Mouse (Mus musculus) cerebellum, postnatal 36 days (tissue): ENCODE results near the gene Irf2bp1.

ENCODE experiments used
- DNase-seq, 2 experiments: peaks; one replicate each; pipeline ENCODE4 v3.0.0; 2021 to 2022; ENCODE audit warnings: mixed read lengths in 2 of 2

Irf2bp1 gene

DNA sequence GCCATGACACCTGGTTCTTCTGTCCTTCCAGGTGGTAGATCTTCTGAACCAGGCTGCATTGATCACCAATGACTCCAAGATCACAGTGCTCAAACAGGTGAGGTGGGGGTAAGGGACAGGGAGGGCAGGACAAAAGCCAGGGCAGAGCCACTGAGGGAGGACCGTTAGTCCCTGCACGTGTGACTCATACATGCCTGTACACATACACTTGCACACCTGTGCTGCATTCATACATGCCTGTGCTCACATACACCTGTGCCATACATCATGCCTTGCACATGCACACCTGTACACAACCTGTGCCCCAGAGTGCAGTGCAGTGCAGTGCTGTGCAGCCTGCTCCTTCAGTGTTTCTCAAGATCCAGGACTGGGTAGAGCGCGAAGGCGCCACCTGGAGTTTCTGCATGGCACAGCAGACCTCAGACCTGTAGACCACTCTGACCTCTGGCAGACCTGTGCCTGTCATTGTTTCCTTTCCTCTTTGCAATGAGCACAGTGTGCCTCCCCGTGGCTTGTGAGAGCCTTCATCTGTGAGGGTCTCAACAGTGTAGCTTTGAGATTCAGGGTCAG, 25.3 kb downstream of the Irf2bp1 start:
- peak; percentile 57 for DNase-seq

DNA sequence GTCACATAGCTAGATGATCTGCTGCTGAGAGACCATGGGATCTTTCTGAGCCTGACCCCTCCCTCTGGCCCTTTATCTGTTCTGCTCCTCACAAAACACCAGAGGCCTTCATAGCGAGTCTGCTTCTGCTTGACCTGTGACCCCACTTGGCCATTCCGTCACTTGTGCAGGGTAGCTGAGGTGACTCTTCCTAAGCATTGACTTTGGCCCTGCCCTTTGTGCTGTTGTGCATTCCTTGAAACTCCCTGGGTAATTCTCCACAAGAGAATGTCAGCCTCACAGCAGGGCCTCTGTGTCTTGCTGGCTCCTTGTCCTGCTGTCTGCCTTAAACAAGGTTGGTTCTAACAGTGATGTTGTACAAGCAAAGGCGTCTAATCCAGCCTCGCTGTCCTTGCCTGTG, 27.8 kb downstream of the Irf2bp1 start:
- no peak for DNase-seq

DNA sequence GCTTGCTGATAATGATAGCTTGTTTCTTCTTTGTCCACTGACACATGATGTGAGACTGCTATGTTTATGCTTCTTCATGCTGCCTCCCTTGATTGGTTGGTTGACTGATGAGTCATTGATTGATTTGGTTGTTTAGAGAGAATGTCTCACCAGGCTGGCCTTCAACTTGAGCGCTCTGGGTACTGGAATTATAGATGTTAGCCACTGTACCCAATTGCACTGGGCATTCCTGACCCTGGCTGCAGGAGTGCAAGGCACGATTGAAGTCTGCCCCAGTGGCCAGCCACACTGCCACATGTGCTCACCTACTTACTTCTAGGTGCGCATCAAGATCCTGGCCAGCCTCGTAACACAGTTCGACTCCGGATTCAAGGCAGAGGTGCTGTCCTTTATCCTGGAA, 40.8 kb downstream of the Irf2bp1 start:
- no peak for DNase-seq

DNA sequence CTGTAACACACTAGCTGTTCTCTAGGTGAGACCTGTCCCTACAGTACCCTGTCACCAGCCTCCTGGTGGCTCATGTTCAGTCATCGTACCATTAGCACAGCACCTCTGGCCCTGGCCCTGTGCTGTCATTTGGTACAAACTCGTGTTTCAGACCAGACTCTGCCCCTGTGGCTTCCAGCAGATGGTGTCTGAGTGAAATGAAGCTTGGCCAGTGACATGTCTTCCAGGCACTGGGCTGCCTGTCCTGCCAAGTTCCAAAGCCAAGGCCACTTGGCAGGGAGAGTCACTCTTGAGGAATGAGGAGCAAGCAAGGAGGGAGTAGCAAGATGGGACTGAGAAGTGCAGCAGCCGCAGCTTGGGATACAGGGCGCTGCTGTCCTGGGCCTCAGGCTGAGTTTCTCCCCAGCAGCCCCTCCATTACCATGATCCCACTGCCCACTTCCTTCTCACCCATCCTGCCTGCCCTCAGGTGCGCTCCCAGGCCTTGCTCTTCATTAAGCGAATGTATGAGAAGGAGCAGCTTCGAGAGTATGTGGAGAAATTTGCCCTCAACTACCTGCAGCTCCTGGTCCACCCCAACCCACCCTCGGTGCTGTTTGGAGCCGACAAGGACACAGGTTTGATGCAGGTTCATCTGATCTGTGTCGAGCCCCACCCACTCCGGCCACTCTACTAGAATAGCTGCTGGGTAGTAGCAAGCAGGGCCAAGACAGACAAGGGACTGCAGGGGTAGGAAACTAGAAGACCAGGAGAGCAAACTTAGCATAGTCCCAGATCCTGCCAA, 42.6 kb downstream of the Irf2bp1 start:
- DNase-seq = peak; percentile 75 to 77

GRCm38 (mm10) chr7:19048006-19048527, 44.2 kb downstream of the Irf2bp1 start:
- DNase-seq = no peak

- no peak for DNase-seq
Observed at GRCm38 (mm10) chr7:19049252-19049651, 45.4 kb downstream of the Irf2bp1 start.

DNA sequence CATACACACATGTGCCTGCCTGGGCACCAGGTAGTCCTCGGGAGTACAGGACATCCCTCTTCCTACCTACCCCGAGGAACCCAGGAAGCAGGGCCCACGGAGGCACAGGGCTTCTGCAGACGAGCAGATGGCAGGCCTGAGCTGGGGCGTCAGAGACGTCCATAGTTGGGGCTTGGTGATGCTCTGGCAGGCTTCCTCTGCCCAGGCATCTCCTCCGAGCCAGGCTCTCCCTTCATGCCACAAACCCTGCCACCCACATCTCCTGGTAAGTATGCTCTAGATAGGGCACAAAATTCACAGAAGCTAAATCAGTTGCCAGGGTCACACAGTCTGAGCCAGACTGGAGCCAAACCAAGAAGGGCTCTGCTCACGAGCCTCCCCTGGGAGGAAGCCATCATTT, 46.3 kb downstream of the Irf2bp1 start:
- DNase-seq = no peak

GRCm38 (mm10) chr7:19051161-19051560, 47.3 kb downstream of the Irf2bp1 start:
- no peak for DNase-seq

DNA sequence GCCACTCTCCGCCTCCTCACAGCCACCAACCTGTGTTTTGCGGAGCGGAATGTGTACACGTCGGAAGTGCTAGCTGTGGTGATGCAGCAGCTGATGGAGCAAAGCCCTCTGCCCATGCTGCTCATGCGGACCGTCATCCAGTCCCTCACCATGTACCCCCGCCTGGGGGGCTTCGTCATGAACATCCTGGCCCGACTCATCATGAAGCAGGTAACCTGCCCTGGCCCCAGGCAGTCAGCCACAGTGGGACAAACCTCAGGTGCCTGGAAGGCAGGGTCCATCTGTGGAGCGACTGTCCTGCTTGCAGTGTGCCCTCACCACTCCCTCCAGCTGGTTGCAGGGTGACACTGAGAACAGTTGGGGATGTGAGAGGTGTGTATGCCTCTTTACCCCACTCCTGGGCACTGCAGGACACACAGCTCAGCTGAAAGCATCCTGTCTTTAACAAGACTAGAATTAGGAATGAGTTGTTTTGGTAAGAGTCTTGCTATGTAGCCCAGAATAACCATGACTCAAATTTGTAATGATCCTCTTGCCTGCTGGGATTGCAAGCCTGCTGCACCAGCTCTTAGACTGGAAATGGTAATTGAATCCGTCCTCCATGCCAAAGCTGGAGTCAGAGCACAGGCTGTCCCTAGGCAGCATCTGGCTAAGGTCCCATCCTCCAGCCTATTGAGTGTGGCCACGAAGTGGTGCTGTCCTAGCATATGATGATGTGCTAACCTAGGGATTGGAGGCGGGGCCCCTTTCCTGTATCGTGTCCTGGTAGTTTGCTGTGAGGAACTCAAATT, 48.7 kb downstream of the Irf2bp1 start:
- DNase-seq = no peak

DNA sequence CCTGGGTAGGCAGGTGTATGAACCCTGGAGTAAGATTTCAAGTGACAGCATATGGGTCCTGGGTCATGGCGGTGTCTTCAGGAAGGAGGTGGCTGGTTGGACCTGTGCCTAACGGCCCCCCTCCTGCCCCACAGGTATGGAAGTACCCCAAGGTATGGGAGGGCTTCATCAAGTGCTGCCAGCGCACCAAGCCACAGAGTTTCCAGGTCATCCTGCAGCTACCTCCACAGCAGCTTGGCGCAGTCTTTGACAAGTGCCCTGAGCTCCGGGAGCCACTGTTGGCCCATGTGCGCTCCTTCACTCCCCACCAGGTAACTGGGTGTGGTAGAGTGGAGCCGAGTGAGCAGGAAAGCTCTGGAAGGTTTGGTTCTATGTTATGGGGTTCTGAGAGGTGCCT, 49.3 kb downstream of the Irf2bp1 start:
- no peak for DNase-seq

GRCm38 (mm10) chr7:19054047-19054776, 50.4 kb downstream of the Irf2bp1 start, which contains the start of gene Rsph6a:
Gene Rsph6a, plus strand, starts transcription at chr7:19054690.
- peak; percentile 29 to 50 for DNase-seq

DNA sequence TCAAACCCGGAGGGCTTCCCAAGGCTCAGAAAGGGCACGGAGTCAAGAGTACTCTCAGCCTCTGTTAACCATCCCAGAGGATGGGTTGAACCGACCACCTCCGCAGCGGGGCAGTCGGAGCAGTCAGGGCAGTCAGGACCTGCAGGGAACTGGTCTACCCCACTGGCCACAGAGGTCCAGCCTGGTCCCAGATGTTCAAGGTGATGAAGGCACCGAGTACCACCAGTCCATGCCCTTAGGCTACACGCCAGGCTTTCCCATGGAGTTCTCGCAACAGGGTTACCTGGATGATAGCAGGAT, 50.9 kb downstream of the Irf2bp1 start:
- DNase-seq = no peak

DNA sequence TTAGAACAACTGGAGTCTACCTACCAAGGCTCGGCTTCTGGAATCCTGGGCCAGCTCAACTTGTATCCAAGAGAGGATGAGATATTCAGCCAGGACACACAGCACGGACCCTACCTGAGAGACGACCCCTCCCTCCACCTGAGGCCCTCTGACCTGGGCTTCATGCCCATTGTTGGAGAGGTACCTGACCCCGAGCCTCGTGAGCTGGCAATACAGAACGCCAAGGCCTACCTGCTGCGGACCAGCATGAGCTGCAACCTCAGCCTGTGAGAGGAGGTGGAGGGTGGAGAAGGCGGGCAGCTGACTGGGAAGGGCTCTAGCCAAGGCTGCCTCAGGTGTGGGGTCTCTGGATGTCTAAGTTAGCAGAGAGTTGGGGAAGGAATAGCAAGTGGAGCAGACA, 51.3 kb downstream of the Irf2bp1 start:
- no peak for DNase-seq
